Mouse (Mus musculus) lung, postnatal 0 days (tissue): ENCODE measurements around the gene Pcp4l1.

ENCODE experiments used
- CTCF ChIP-seq: IDR thresholded peaks from 2 replicates; pipeline ENCODE4 v1.5.1; 2016; ENCODE audit warnings: antibody characterized with exemption, mild to moderate bottlenecking
- EP300 ChIP-seq: IDR thresholded peaks from 2 replicates; pipeline ENCODE4 v1.6.1; 2016; ENCODE audit warnings: antibody characterized with exemption, mild to moderate bottlenecking, control low read depth

- no peak for TF ChIP-seq CTCF
- no peak for TF ChIP-seq EP300
Measured at GRCm38 (mm10) chr1:171203471-171204248, 7.6 kb upstream of the Pcp4l1 start.
